Mouse (Mus musculus) brain, embryonic 18.5 days (tissue): ENCODE results near the gene Bag5.
"Not testable (repeated sequence)": the region's sequence is repeated elsewhere in the genome, so short reads cannot be mapped to it uniquely, and the experiment has no call there.

Experiments used
- DNase-seq: peaks from one replicate; pipeline ENCODE4 v3.0.0-alpha.2; 2012; ENCODE audit warnings: low read depth, low spot score

The Bag5 gene

GRCm38 (mm10) chr12:111674850-111675486, 38.1 kb downstream of the Bag5 start:
- no peak for DNase-seq

DNA sequence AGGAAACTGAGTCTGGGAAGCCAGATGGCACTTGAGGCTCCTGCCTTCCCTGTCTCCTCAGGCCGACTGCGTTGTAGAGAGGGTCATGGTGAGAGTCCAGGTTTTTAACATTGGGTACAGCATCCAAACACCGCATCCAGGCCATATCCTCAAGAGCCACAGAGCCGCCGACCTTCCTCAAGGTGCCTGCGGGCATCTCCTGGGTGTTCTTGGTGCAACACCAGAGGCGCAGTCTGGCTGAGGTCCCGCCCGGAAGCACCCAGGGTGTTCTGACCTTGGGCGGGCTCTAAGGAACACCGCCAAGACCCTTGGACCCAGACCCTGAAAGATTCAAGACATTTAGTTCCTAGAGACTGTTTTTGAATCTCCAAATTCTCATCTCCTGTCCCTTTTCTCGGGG, 40.5 kb downstream of the Bag5 start:
- DNase-seq = no peak

- peak; percentile 87 for DNase-seq
These were observed 40.9 kb downstream of the Bag5 start, which contains the start of gene Ckb for GRCm38 (mm10) chr12:111672176-111672575. Ckb (minus strand) TSS chr12:111672338.

DNA sequence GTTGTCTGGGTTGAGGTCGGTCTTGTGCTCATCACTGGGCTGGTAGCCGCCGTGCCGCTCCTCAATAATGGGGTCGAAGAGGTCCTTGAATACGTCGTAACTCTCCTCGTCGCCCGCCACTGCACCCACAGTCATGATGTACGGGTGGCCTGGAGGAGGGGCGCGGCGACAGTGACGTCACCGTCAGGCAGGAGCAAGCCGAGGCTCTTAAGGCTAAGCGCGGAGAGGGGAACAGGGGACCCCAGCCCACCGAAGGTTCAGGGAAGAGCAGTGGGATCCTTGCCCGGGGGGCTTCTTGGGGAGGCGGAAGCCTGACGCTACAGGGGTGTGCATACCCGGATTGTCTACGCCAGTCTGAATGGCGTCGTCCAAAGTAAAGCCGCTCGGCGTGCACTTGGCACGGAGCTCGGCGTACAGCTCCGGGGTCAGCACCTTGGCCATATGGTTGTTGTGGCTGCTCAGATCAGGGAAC, 41.6 kb downstream of the Bag5 start:
- DNase-seq = no peak

- DNase-seq = no peak
These were observed 42.1 kb downstream of the Bag5 start for GRCm38 (mm10) chr12:111670976-111671375.

DNA sequence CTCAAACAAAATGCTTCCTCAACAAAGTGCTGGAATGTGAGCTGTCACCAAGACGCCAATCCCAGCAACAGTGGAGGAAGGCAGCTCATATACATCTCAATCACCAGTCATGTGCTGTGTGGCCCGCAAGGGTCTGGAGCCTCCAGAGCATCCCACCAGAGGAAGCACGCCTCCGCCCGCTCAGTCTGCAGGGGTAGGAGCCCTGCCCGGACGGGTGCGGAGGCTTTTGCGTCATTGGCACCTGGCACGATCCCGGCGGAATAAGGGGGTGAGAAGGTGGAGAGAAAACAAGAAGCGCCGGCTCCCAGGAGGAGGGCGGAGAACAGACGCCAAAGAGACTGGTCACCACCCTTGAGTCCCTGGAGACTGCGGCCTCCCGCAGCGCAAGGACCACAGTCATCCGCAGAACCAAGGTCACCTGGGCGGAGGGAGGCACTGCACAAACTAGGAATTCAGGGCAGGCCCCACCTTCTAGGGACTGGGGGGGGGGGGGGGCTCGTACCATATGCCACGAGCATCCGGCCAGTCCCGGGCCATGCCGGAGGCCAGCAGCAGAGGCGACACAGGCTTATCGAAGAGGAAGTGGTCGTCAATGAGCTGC, 42.6 kb downstream of the Bag5 start:
- DNase-seq = no peak

- DNase-seq = no peak
These were observed 43.1 kb downstream of the Bag5 start for GRCm38 (mm10) chr12:111669961-111670360.

- no peak for DNase-seq
These were observed 43.9 kb downstream of the Bag5 start for GRCm38 (mm10) chr12:111669000-111669788.

DNA sequence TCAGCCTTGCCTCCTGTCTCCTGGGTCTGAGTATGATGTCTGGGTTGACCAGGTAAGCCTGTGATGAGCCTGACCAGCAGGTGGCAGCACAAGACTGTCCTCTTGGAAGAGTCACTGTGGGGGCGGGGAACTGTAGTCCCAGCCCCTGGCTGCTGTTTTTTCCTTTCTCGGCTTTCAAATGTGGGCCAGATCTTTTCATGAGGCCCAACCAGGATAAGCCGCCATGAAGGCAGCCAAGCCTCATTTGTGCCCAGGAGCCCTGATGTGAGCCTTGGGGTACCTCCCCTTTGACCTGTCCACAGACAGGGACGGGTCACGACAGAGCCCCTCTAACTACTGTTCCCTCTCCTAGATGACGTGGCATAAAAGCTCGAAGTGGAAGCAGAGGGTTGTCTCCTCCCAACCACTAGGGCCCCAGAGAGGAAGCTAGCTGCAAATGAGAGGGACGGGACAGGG, 44.6 kb downstream of the Bag5 start:
- DNase-seq = peak; percentile 78

DNA sequence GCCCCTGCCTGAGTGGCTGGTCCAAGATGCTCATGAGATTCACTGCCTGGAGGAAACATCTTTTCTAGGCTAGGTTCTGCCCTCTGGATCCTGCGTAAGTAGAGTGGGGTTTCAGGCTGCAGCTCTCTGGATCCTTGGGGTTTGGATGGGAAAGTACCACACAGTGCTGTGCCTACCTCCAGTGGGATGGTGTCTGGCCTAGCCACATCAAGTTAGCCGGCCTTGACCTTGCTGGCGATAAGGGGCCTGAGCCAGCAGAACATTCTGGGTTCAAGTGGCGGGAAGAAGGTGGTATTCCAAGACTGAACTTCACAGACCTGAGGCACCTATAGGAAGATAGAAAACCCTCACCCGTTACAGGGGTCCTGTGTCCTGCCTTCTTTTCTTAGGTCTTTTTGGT, 45.6 kb downstream of the Bag5 start:
- DNase-seq = no peak

DNA sequence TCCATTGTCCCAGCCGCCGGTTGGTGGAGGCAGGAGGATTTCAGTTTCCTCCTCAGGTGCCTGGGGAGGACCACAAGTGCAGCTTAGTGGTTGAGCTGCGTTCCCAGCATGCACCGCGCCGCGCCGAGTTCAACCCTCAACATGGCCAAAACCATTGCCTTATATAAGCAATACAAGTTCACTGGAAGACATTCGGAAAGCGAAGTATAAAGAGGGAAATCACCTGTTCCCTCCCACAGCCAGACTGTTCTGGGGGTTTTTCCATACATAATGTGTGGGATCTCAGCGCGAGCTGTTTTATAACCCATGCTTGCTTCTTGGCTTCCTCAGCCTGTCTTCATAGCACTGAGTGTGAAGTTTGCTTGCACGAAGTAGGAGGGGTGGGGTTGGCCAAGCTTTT, 46.7 kb downstream of the Bag5 start:
- no peak for DNase-seq

DNA sequence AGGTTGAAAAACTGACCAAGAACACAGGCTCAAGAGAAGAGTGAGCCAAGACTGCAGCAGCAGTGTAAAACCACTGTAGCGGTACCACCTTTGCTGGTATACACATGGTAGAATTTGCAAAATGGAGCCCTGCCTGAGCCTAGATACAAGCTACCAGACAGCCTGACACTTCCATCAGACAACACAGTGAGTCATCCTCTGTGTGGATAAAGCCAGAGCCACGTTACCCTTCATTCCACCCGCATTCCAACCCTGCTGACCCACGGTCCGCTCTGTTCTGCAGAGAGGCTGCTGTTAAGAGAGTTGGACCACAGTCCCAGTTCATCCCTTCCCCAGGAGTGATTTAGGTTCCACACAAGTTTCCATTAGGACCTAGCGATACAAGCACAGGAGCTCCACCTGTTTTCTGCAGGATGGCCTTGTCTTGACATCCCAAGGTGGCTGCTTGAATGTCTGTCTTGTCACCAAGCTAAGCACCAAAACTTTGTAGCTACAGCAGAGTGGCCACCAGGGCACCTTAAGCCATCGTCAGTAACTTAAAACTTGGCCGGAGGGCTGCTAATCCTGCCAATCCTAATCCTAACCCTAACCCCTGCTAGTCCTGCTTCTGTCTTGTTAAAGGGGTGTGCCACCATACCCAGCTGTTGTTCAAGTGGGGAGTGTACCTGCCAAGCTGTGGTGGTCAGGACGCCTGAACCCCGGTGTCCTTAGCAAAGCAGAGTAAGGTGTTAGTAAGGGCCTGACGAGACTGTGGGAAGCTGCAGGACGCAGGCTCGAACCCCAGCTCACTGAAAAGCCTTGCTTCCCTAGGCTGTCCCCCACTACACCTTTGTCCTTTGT, 47.8 kb downstream of the Bag5 start:
- no peak for DNase-seq

- DNase-seq = no peak
These were observed 48.9 kb downstream of the Bag5 start for GRCm38 (mm10) chr12:111664144-111664634.

- DNase-seq = no peak
These were observed 49.6 kb downstream of the Bag5 start for GRCm38 (mm10) chr12:111663228-111664143.

- not testable (repeated sequence) for DNase-seq
These were observed 51.5 kb downstream of the Bag5 start for GRCm38 (mm10) chr12:111661554-111661953.

DNA sequence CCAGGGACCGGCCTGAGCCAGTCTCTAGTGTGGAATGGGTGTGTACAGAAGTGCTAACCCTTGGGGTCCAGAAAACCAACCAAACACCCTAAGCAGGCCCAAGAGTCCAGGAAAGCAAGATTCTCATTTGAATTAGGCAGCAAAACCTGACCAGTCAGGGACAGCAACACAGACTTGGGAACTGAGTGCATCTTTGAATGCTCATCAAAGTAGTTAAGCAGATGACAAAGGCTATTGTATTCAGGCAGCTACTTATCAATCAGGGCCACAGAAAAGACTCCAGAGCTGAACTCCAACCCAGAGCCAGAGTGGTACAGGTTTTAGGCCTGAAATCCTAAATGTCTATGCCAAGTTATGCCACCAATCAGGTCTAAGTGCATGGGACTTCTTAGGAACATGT, 52.4 kb downstream of the Bag5 start:
- no peak for DNase-seq
